Mouse (Mus musculus) heart, adult 2 months (tissue): ENCODE data around the gene Flnb.

ENCODE experiments used
- CTCF ChIP-seq: fragments of 200-600 bp; IDR thresholded peaks from 2 replicates; pipeline ENCODE4 v1.8.1; 2022; ENCODE audit warnings: antibody characterized with exemption, mild to moderate bottlenecking, moderate library complexity
- POLR2A ChIP-seq: fragments of 200-500 bp; IDR thresholded peaks from 2 replicates; pipeline ENCODE4 v1.6.1; 2011; ENCODE audit warnings: mild to moderate bottlenecking, low read depth, low read length, control low read depth; ENCODE audit not compliant: insufficient read depth

GRCm38 (mm10) chr14:7960616-7961015, 142.9 kb downstream of the Flnb start:
- TF ChIP-seq CTCF = peak; percentile 50
- TF ChIP-seq POLR2A = no peak
